Mouse (Mus musculus) forebrain, embryonic 16.5 days (tissue): ENCODE data around the gene Dnah1. TPM values are rescaled to one million over a fixed set of nuclear protein-coding genes. Genes with fewer than 3 reads are reported as not detected.

ENCODE experiments used
- ATAC-seq: fragments of 200-750 bp; cut with Nextera tagmentation; 2 replicates; pipeline ENCODE4 v1.8.0; 2017; ENCODE audit warnings: mild to moderate bottlenecking, moderate library complexity
- H3K27ac ChIP-seq: fragments of 300-500 bp; sonication (generic); 2 replicates; pipeline ENCODE4 v1.5.1; 2014; ENCODE audit warnings: low read length, control low read depth
- H3K27me3 ChIP-seq: fragments of 300-500 bp; sonication (generic); replicated peaks from 2 replicates; pipeline ENCODE4 v1.6.1; 2014; ENCODE audit warnings: low read length; ENCODE audit not compliant: control insufficient read depth, insufficient read depth
- H3K36me3 ChIP-seq: fragments of 300-500 bp; sonication (generic); 2 replicates; pipeline ENCODE4 v1.6.1; 2014; ENCODE audit not compliant: control insufficient read depth, insufficient read depth
- H3K4me1 ChIP-seq: fragments of 300-500 bp; sonication (generic); replicated peaks from 2 replicates; pipeline ENCODE4 v1.6.1; 2014; ENCODE audit warnings: low read length; ENCODE audit not compliant: control insufficient read depth, insufficient read depth
- H3K4me2 ChIP-seq: fragments of 300-500 bp; sonication (generic); 2 replicates; pipeline ENCODE4 v1.6.1; 2014; ENCODE audit warnings: mild to moderate bottlenecking, low read length, control low read depth
- H3K4me3 ChIP-seq: fragments of 300-500 bp; sonication (generic); replicated peaks from 2 replicates; pipeline ENCODE4 v1.5.1; 2014; ENCODE audit warnings: mild to moderate bottlenecking, low read length, control low read depth
- H3K9ac ChIP-seq: fragments of 300-500 bp; sonication (generic); replicated peaks from 2 replicates; pipeline ENCODE4 v1.6.1; 2014; ENCODE audit warnings: low read depth, low read length, control low read depth
- H3K9me3 ChIP-seq: fragments of 300-500 bp; sonication (generic); 2 replicates; pipeline ENCODE4 v1.6.1; 2016; ENCODE audit warnings: low read length; ENCODE audit not compliant: control insufficient read depth
- WGBS: fragments of 180-500 bp; shearing (Covaris S2); extraction: QIAGEN DNeasy Blood & Tissue Kit; methylation state at CpG from one replicate; pipeline ENCODE4 v1.1.7; 2014; 5-methylcytosine and 5-hydroxymethylcytosine counted together
- polyA plus RNA-seq: library from polyadenylated mRNA; unstranded; fragments of >200 nt; fragmentation: Nextera tagmentation; extraction: Ambion mirVana; gene quantifications from 2 replicates; pipeline ENCODE4 v1.2.1, GENCODE M21; 2015

The Dnah1 gene
- polyA plus RNA-seq, 1 experiment from 2014 or later = 3.5 TPM

DNA sequence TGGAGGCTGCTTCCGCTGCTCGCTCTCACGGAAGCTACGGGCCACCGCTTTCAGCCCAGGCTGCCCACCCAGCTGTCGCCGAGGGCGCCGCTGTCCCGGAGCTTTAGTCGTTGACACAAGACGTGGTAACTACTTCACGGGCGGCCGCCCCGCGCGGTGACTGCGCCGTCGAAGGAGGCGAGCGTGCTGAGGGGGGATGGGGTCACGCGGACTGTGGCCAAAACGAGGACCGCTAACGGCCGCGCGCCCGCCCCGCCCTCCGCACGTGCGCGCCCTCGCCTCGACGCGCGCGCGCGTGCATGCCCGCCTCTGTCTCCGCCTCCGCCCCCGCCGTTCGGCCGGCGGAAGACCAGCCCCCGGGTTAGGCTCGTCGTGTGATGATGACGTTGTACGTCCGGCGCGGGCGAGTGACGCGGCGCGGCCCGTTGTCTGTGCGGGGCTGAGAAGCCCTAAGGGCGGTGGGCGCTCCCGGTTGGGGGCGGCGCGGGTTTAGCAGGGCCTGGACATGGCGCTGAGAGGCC, 72.6 kb downstream of the Dnah1 start, which contains the start of the genes Phf7 and Bap1:
Gene Phf7, minus strand, starts transcription at position 234 of the 521 bp plus-strand sequence.
Gene Bap1, plus strand, starts transcription at position 367 of the 521 bp plus-strand sequence.
- peak within 1 kb of the TSS; percentile 93 for H3K27ac ChIP-seq
- under 1% methylated on average over 67 of the region's 75 CpGs for WGBS
- peaks cover 15% of the 10 kb centered on the region for H3K4me1 ChIP-seq
- peak; percentile 92 for ATAC-seq
- H3K36me3 ChIP-seq = peaks cover 21% of the 10 kb centered on the region
- no peaks in the 10 kb centered on the region for H3K9me3 ChIP-seq
- H3K27me3 ChIP-seq = no peaks in the 10 kb centered on the region
- peak within 1 kb of the TSS; percentile 91 for H3K4me3 ChIP-seq
- peak within 1 kb of the TSS; percentile 79 for H3K4me2 ChIP-seq
- peak within 1 kb of the TSS; percentile 99 for H3K9ac ChIP-seq

DNA sequence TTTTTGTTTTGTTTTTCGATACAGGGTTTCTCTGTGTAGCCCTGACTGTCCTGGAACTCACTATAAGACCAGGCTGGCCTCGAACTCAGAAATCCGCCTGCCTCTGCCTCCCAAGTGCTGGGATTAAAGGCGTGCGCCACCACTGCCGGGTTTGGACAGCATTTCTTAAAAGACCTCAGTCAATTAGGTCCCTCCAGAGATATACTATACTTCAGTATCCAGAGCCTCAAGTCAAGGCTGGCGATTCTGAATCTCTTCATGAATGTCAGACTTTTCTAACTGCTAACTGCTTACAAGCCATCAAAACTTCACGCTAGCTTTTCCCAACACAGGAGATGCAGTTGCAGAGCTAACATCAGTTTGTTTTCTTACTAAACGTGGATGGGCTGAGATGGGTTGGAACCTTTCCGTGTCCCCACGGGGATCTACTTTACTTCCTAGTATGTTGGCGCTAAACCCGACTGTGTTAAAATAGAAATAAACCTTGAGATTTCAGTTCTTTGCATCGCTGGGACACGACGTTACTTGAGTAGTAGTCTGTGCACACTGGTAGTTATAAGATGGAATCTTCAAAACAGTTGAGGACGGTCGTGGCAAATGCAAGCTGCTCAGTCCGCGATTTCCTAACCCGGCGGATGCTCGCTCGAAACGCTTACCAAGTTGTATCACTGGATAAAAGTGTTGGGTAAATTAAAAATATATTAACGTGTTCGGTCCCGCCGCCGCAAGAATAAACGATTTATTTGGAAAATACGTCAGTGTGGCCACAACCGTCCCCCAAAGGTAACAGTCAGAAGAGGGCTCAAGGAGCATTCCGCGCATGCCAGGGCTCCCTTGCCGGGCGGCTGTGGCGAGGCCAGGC, 73.2 kb downstream of the Dnah1 start:
- WGBS = 21% methylated on average over 38 of the region's 38 CpGs
- Histone ChIP-seq H3K4me1 (peaks cover 15% of the 10 kb centered on the region), H3K27ac (peak overlapping the region; percentile 93), H3K9ac (peak overlapping the region; percentile 99), H3K36me3 (peaks cover 15% of the 10 kb centered on the region), H3K4me2 (peak overlapping the region; percentile 56), H3K27me3 (no peaks in the 10 kb centered on the region), H3K4me3 (peak overlapping the region; percentile 91), H3K9me3 (no peaks in the 10 kb centered on the region)
- peak; percentile 7 for ATAC-seq

DNA sequence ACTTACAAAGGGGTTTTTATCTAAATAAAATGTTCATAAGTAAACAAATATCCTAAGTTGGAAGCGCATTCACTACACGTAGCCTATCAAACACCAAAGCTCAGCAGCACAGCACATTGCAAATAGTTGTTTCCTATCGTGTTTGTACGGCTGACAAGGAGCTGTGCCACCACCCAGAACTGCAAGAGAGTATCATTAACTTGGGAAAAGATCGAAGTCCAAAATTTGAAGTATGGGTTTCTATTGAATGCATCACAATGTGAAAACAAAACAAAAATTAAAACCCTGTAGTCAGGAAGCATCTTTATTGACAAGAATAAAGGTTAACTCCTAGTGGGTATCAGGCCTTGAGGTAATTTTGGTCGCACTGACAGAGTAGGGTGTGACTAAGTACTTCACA, 75.3 kb downstream of the Dnah1 start:
- Histone ChIP-seq H3K9me3 (no peaks in the 10 kb centered on the region), H3K4me3 (no peak overlapping the region), H3K27ac (no peak overlapping the region), H3K9ac (no peak overlapping the region), H3K4me1 (peaks cover 15% of the 10 kb centered on the region), H3K4me2 (no peak overlapping the region), H3K36me3 (no peaks in the 10 kb centered on the region; the same call in none of the 2 replicates), H3K27me3 (no peaks in the 10 kb centered on the region)
- ATAC-seq = no peak
- WGBS = 90% methylated on average over 6 of the region's 6 CpGs

DNA sequence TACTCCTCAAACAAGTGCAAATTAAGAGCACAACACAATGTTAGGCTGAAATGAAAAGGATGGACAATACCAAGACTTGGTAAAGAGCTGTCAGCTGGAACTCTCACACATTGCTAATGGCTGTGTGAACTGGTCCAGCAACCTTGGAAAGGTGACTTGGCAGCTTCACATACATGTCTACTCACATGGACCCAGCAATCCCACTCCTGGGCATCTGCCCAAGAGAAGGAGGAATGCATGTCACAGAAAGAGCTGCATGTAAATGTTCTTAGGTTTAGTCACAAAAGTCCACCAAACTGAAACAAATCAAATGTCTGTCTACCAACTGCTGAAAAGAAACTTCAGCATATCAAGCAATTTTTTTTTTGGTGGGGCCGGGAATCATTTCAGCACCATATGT, 77.8 kb downstream of the Dnah1 start:
- H3K36me3 ChIP-seq = no peaks in the 10 kb centered on the region
- H3K27ac ChIP-seq = no peak overlapping the region
- WGBS = 77% methylated on average over 1 of the region's 1 CpGs
- H3K9me3 ChIP-seq = no peaks in the 10 kb centered on the region
- H3K4me1 ChIP-seq = 0 out of 2 replicates have a peak, but pooled peaks cover 6% of the 10 kb centered on the region
- no peak overlapping the region for H3K4me2 ChIP-seq
- no peaks in the 10 kb centered on the region for H3K27me3 ChIP-seq
- ATAC-seq = no peak
- no peak overlapping the region for H3K4me3 ChIP-seq
- H3K9ac ChIP-seq = no peak overlapping the region

DNA sequence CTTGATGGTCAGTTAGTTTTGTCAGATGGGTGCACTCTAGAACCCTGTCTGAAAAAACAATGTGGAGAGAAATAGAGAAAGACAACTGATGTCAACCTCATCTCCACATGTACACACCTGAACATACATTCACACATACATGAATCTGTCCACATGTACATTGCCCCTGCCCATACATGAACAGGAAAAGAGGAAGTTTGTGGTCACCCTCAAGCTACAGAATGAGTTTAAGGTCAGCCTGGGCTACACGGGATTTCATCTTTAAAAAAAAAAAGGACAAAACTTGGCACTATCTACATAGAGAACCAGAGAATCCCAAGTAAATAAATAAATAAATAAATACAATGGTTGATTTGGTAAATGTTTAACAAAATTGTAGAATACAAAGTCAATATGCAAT, 78.9 kb downstream of the Dnah1 start:
- no peak overlapping the region for H3K27ac ChIP-seq
- H3K9ac ChIP-seq = no peak overlapping the region
- 58% methylated on average over 1 of the region's 1 CpGs for WGBS
- ATAC-seq = no peak
- H3K4me1 ChIP-seq = no peaks in the 10 kb centered on the region
- H3K27me3 ChIP-seq = no peaks in the 10 kb centered on the region
- H3K4me2 ChIP-seq = no peak overlapping the region
- no peak overlapping the region for H3K4me3 ChIP-seq
- H3K9me3 ChIP-seq = no peaks in the 10 kb centered on the region
- no peaks in the 10 kb centered on the region for H3K36me3 ChIP-seq

DNA sequence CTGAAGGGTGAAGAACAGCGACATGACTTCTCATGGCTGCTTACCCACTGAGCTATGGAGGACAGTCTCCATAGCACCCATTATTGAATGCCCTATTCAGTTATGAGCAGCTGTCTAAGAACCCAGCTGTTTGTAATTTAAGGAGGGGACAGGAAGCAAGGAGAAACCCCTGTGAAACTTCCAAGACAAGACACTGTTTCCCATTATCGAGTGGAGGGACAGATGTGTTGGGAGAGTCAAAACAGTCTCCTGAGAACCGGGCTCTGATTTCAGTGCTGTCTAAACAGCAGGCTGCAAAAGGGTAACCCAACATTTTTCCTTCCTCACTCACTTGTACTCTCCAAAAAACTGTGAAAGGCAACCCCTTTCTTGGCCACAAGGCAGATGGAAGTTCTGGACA, 83.2 kb downstream of the Dnah1 start:
- Histone ChIP-seq H3K4me2 (no peak overlapping the region), H3K9ac (no peak overlapping the region), H3K27ac (no peak overlapping the region), H3K4me3 (no peak overlapping the region), H3K9me3 (no peaks in the 10 kb centered on the region), H3K4me1 (no peaks in the 10 kb centered on the region), H3K27me3 (no peaks in the 10 kb centered on the region), H3K36me3 (no peaks in the 10 kb centered on the region)
- ATAC-seq = no peak
- WGBS = 83% methylated on average over 3 of the region's 3 CpGs

DNA sequence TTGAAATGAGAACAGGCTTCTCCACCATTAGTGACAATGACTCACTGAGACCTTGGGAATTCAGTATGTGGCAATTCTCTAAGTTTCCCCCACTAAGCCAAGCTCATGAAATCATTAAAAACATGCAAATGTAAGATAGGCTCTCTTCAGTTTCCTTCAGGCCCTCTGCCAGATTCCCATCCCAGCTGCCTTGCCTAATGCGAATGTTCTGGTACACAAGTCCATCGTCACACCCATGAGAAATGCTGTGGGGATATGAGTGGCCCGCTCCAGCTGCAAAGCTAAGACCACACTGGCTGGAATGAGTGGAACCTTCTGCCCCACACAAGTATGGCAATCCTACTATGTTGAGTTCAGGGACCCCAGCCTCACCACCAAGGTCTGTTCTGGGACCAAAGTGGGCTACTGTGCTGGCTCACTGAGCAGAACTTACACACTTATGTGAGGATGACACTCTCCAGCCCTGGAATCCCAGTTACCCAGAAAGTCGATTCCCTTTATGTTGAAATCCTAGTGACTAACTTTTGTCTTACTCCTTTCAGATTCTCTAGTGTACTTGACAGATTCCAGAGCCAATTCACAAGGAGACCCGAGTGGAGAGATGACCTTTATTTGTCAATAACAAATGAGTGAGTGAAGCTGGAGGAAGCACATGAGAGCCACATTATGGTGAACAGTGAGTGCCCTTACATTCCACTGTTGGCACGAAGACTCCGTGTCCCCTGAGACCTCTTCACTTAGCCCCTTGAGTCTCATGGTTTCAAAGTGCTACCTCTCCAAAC, 86.4 kb downstream of the Dnah1 start:
- no peak overlapping the region for H3K4me3 ChIP-seq
- no peak for ATAC-seq
- H3K9me3 ChIP-seq = no peaks in the 10 kb centered on the region
- no peaks in the 10 kb centered on the region for H3K4me1 ChIP-seq
- H3K9ac ChIP-seq = no peak overlapping the region
- H3K27ac ChIP-seq = no peak overlapping the region
- H3K4me2 ChIP-seq = no peak overlapping the region
- no peaks in the 10 kb centered on the region for H3K27me3 ChIP-seq
- H3K36me3 ChIP-seq = no peaks in the 10 kb centered on the region
- 84% methylated on average over 7 of the region's 7 CpGs for WGBS

DNA sequence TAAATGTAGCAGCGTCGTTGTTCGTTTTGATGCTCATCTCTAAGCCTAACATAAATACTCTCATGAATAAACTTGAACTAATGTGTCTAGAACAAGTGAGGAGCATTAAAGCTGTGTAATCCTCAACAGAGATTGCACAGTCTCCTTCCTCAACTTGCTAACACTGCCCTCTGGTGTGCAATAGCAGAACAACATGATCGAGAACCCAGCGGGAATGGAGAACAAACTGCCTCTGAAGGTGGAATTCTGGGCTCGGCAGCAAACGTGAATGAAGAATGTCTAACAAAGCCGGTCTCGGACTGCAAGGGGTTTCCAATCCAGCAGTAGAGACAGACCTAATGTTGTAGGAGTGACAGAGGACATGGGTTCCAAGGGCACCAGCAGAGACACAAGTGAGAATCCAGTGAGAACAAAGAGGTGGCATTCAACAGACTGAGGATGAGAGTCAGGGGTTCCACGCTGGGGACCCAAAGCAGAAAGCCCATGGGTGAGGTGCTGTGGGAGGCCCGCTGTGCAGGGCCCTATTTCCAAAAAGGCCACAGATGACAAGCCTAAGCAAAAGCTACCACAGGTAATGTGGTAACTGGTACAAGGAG, 89.6 kb downstream of the Dnah1 start:
- Histone ChIP-seq H3K4me1 (no peaks in the 10 kb centered on the region), H3K4me3 (no peak overlapping the region), H3K27me3 (no peaks in the 10 kb centered on the region), H3K27ac (no peak overlapping the region), H3K9ac (peak overlapping the region; percentile 38; the same call in 1 of the 2 replicates), H3K36me3 (no peaks in the 10 kb centered on the region), H3K9me3 (no peaks in the 10 kb centered on the region), H3K4me2 (no peak overlapping the region)
- peak; percentile 78 for ATAC-seq
- 18% methylated on average over 11 of the region's 11 CpGs for WGBS
